Mouse (Mus musculus) lung, postnatal 0 days (tissue): ENCODE measurements around the gene Gm49776.

Experiments
- CTCF ChIP-seq: IDR thresholded peaks from 2 replicates; pipeline ENCODE4 v1.5.1; 2016; ENCODE audit warnings: antibody characterized with exemption, mild to moderate bottlenecking
- EP300 ChIP-seq: IDR thresholded peaks from 2 replicates; pipeline ENCODE4 v1.6.1; 2016; ENCODE audit warnings: antibody characterized with exemption, mild to moderate bottlenecking, control low read depth

GRCm38 (mm10) chr16:18288581-18289061 is 30.5 kb upstream of the Gm49776 start:
- no peak for TF ChIP-seq CTCF
- TF ChIP-seq EP300: no peak
